8 mouse cellular contexts compared by ENCODE assay signal in genomic region chr3:95229781-95230494, GRCm38 (mm10). TPM values are rescaled to one million over a fixed set of nuclear protein-coding genes. Genes with fewer than 3 reads are reported as not detected.
DNase-seq lines count a peak whose midpoint lies in the region; ATAC-seq and TF ChIP-seq lines count a peak whose summit lies in the region.

No protein-coding gene starts in this region.

- WGBS in thymus, adult 2 months, result 3% methylated on average over 13 of the region's 13 CpGs
- WGBS in embryonic facial prominence, embryonic 11.5 days, result under 1% methylated on average over 13 of the region's 13 CpGs
- WGBS in heart, embryonic 15.5 days, result 13% methylated on average over 13 of the region's 13 CpGs
- WGBS in liver, embryonic 13.5 days (ENCODE audit: insufficient replicate concordance), result 4% methylated on average over 13 of the region's 13 CpGs

- no peaks in the 10 kb centered on the region for H3K27me3 ChIP-seq in thymus, adult 2 months (ENCODE audit: control insufficient read depth, insufficient read depth, low read length)
- no peaks in the 10 kb centered on the region for H3K27me3 ChIP-seq in embryonic facial prominence, embryonic 11.5 days (ENCODE audit: control insufficient read depth, insufficient read depth, low read length)
- H3K27me3 ChIP-seq in heart, embryonic 15.5 days, result no peaks in the 10 kb centered on the region
- no peaks in the 10 kb centered on the region for H3K27me3 ChIP-seq in liver, embryonic 13.5 days

- peaks cover 30% of the 10 kb centered on the region for H3K4me1 ChIP-seq in thymus, adult 2 months (replicated peaks; ENCODE audit: control insufficient read depth, insufficient read depth, low read length)
- H3K4me1 ChIP-seq in embryonic facial prominence, embryonic 11.5 days (ENCODE audit: control insufficient read depth, insufficient read depth, low read length), result peaks cover 4% of the 10 kb centered on the region
- peaks cover 45% of the 10 kb centered on the region for H3K4me1 ChIP-seq in heart, embryonic 15.5 days (replicated peaks)
- H3K4me1 ChIP-seq in liver, embryonic 13.5 days (replicated peaks), result peaks cover 54% of the 10 kb centered on the region

- no peak for TF ChIP-seq POLR2A in thymus, adult 2 months (IDR thresholded peaks at IDR 0.05; ENCODE audit: control insufficient read depth, extremely low read depth, insufficient read depth, low read length, poor library complexity)

- peaks cover 33% of the 10 kb centered on the region for H3K36me3 ChIP-seq in thymus, adult 2 months (ENCODE audit: control insufficient read depth, insufficient read depth, low read length)
- H3K36me3 ChIP-seq in embryonic facial prominence, embryonic 11.5 days (replicated peaks; ENCODE audit: control insufficient read depth, insufficient read depth, low read depth, low read length), result peaks cover 8% of the 10 kb centered on the region
- H3K36me3 ChIP-seq in heart, embryonic 15.5 days, result peaks cover 35% of the 10 kb centered on the region
- H3K36me3 ChIP-seq in liver, embryonic 13.5 days, result peaks cover 46% of the 10 kb centered on the region

- peak overlapping the region; percentile 89 for H3K4me2 ChIP-seq in embryonic facial prominence, embryonic 11.5 days (ENCODE audit: low read depth, low read length)
- H3K4me2 ChIP-seq in heart, embryonic 15.5 days, result peak overlapping the region; percentile 70
- peak overlapping the region; percentile 97 for H3K4me2 ChIP-seq in liver, embryonic 13.5 days

- H3K9ac ChIP-seq in embryonic facial prominence, embryonic 11.5 days (replicated peaks; ENCODE audit: low read length), result peak overlapping the region; percentile 82
- peak overlapping the region; percentile 98 for H3K9ac ChIP-seq in heart, embryonic 15.5 days
- peak overlapping the region; percentile 96 for H3K9ac ChIP-seq in liver, embryonic 13.5 days

- TF ChIP-seq CTCF in thymus, adult 2 months (IDR thresholded peaks at IDR 0.05; ENCODE audit: borderline replicate concordance, control insufficient read depth, extremely low read depth, insufficient read depth, low read length, poor library complexity), result no peak

- DNase-seq in thymus, adult 2 months, result peak; percentile 43
- no peak for DNase-seq in thymus, postnatal 0 days (ENCODE audit: low spot score)
- no peak for DNase-seq in embryonic facial prominence, embryonic 11.5 days (ENCODE audit: low spot score)
- DNase-seq in kidney, postnatal 14 days, result peak; percentile 75
- no peak for DNase-seq in liver, embryonic 13.5 days
- DNase-seq in naive thymus-derived CD4-positive, alpha-beta T cell, adult 2 months (ENCODE audit: low read depth), result peak; percentile 40
- peak; percentile 32 for DNase-seq in testis, postnatal 14 days (ENCODE audit: low spot score)

- peak overlapping the region; percentile 72 for H3K4me3 ChIP-seq in thymus, adult 2 months (ENCODE audit: control insufficient read depth, insufficient read depth, low read length)
- peak overlapping the region; percentile 63 for H3K4me3 ChIP-seq in embryonic facial prominence, embryonic 11.5 days (ENCODE audit: low read depth, low read length)
- H3K4me3 ChIP-seq in heart, embryonic 15.5 days, result peak overlapping the region; percentile 93
- peak overlapping the region; percentile 85 for H3K4me3 ChIP-seq in liver, embryonic 13.5 days (replicated peaks)

- no peaks in the 10 kb centered on the region for H3K9me3 ChIP-seq in embryonic facial prominence, embryonic 11.5 days (replicated peaks; ENCODE audit: control insufficient read depth, low read length)
- H3K9me3 ChIP-seq in heart, embryonic 15.5 days (replicated peaks), result no peaks in the 10 kb centered on the region
- no peaks in the 10 kb centered on the region for H3K9me3 ChIP-seq in liver, embryonic 13.5 days (replicated peaks)

- peak overlapping the region; percentile 89 for H3K27ac ChIP-seq in thymus, adult 2 months (ENCODE audit: control insufficient read depth, insufficient read depth, low read length)
- H3K27ac ChIP-seq in embryonic facial prominence, embryonic 11.5 days (replicated peaks; ENCODE audit: low read depth, low read length), result peak overlapping the region; percentile 85
- peak overlapping the region; percentile 92 for H3K27ac ChIP-seq in heart, embryonic 15.5 days
- H3K27ac ChIP-seq in liver, embryonic 13.5 days, result peak overlapping the region; percentile 93

- 0 out of 2 replicates have a peak, but pooled peaks have one; percentile 15 for ATAC-seq in embryonic facial prominence, embryonic 11.5 days (replicated peaks; ENCODE audit: insufficient number of reproducible peaks, low FRiP score, low TSS enrichment, low read depth)
- peak; percentile 17; the same call in 1 of the 2 replicates for ATAC-seq in heart, embryonic 15.5 days (replicated peaks; ENCODE audit: insufficient number of reproducible peaks, insufficient read depth, low FRiP score, low read depth)
- ATAC-seq in liver, embryonic 13.5 days (ENCODE audit: low read depth), result no peak

RNA-seq across cellular contexts. Expression of gene Cdc42se1, which starts 1.4 kb away (rescaled TPM):
- 137 and 156 TPM in 2 replicates for polyA plus RNA-seq in thymus, adult 2 months (2012; rRNA removed)
- 167 and 178 TPM in 2 replicates for polyA plus RNA-seq in thymus, postnatal 0 days (2015; fragmentation: Nextera tagmentation; extraction: Ambion mirVana)
- polyA plus RNA-seq in embryonic facial prominence, embryonic 11.5 days (2014; fragmentation: Nextera tagmentation; extraction: Ambion mirVana), result 93.9 and 105 TPM in 2 replicates
- polyA plus RNA-seq in heart, embryonic 15.5 days (2015; fragmentation: Nextera tagmentation; extraction: Ambion mirVana), result 49.7 and 60.9 TPM in 2 replicates
- polyA plus RNA-seq in liver, embryonic 13.5 days (2015; fragmentation: Nextera tagmentation; extraction: Ambion mirVana), result 43.9 and 50.1 TPM in 2 replicates

RNA-seq across cellular contexts. Expression of gene Mllt11, which starts 2.0 kb away (rescaled TPM):
- polyA plus RNA-seq in thymus, adult 2 months (2012; rRNA removed), result 53.0 and 66.1 TPM in 2 replicates
- polyA plus RNA-seq in thymus, postnatal 0 days (2015; fragmentation: Nextera tagmentation; extraction: Ambion mirVana), result 14.0 and 15.7 TPM in 2 replicates
- polyA plus RNA-seq in embryonic facial prominence, embryonic 11.5 days (2014; fragmentation: Nextera tagmentation; extraction: Ambion mirVana), result 52.9 and 56.9 TPM in 2 replicates
- 10.6 and 12.0 TPM in 2 replicates for polyA plus RNA-seq in heart, embryonic 15.5 days (2015; fragmentation: Nextera tagmentation; extraction: Ambion mirVana)
- 2.8 and 3.5 TPM in 2 replicates for polyA plus RNA-seq in liver, embryonic 13.5 days (2015; fragmentation: Nextera tagmentation; extraction: Ambion mirVana)

RNA-seq across cellular contexts. Expression of gene Gm128, which starts 11.5 kb away (rescaled TPM):
- 0.30 and 0.33 TPM in 2 replicates for polyA plus RNA-seq in thymus, adult 2 months (2012; rRNA removed)
- 0.32 and 0.39 TPM in 2 replicates for polyA plus RNA-seq in thymus, postnatal 0 days (2015; fragmentation: Nextera tagmentation; extraction: Ambion mirVana)
- 0.54 TPM in 1 of 2 replicates, not detected in the other for polyA plus RNA-seq in embryonic facial prominence, embryonic 11.5 days (2014; fragmentation: Nextera tagmentation; extraction: Ambion mirVana)
- polyA plus RNA-seq in heart, embryonic 15.5 days (2015; fragmentation: Nextera tagmentation; extraction: Ambion mirVana), result 0.38 and 0.55 TPM in 2 replicates
- polyA plus RNA-seq in liver, embryonic 13.5 days (2015; fragmentation: Nextera tagmentation; extraction: Ambion mirVana), result 0.16 and 0.21 TPM in 2 replicates

RNA-seq across cellular contexts. Expression of gene Gabpb2, which starts 12.2 kb away (rescaled TPM):
- polyA plus RNA-seq in thymus, adult 2 months (2012; rRNA removed), result 39.7 and 41.7 TPM in 2 replicates
- polyA plus RNA-seq in thymus, postnatal 0 days (2015; fragmentation: Nextera tagmentation; extraction: Ambion mirVana), result 9.3 and 13.8 TPM in 2 replicates
- 5.7 and 6.7 TPM in 2 replicates for polyA plus RNA-seq in embryonic facial prominence, embryonic 11.5 days (2014; fragmentation: Nextera tagmentation; extraction: Ambion mirVana)
- 5.1 and 6.5 TPM in 2 replicates for polyA plus RNA-seq in heart, embryonic 15.5 days (2015; fragmentation: Nextera tagmentation; extraction: Ambion mirVana)
- 6.9 and 7.7 TPM in 2 replicates for polyA plus RNA-seq in liver, embryonic 13.5 days (2015; fragmentation: Nextera tagmentation; extraction: Ambion mirVana)

RNA-seq across cellular contexts. Expression of gene Bnipl, which starts 21.1 kb away (rescaled TPM):
- 1.3 and 1.6 TPM in 2 replicates for polyA plus RNA-seq in thymus, adult 2 months (2012; rRNA removed)
- 0.35 and 0.40 TPM in 2 replicates for polyA plus RNA-seq in thymus, postnatal 0 days (2015; fragmentation: Nextera tagmentation; extraction: Ambion mirVana)
- 2.9 and 4.0 TPM in 2 replicates for polyA plus RNA-seq in embryonic facial prominence, embryonic 11.5 days (2014; fragmentation: Nextera tagmentation; extraction: Ambion mirVana)
- 0.06 and 0.38 TPM in 2 replicates for polyA plus RNA-seq in heart, embryonic 15.5 days (2015; fragmentation: Nextera tagmentation; extraction: Ambion mirVana)
- polyA plus RNA-seq in liver, embryonic 13.5 days (2015; fragmentation: Nextera tagmentation; extraction: Ambion mirVana), result not detected in 2 replicates

Comparison
In these comparisons a context has a peak if more than half of its experiments do, and no peak if none do; other contexts are left out.
1. DNase-seq: peak in thymus, adult 2 months (single experiment), kidney, postnatal 14 days (single experiment), naive thymus-derived CD4-positive, alpha-beta T cell, adult 2 months (single experiment) and testis, postnatal 14 days (single experiment); none in thymus, postnatal 0 days (single experiment), embryonic facial prominence, embryonic 11.5 days (single experiment) and liver, embryonic 13.5 days (single experiment).
2. Peak in every context shown above with its lines, with median percentiles within 50 percentile points of each other: H3K27ac ChIP-seq, H3K4me3 ChIP-seq, H3K4me2 ChIP-seq and H3K9ac ChIP-seq.